21 mouse cellular contexts compared by ENCODE assay signal in the genomic region with DNA sequence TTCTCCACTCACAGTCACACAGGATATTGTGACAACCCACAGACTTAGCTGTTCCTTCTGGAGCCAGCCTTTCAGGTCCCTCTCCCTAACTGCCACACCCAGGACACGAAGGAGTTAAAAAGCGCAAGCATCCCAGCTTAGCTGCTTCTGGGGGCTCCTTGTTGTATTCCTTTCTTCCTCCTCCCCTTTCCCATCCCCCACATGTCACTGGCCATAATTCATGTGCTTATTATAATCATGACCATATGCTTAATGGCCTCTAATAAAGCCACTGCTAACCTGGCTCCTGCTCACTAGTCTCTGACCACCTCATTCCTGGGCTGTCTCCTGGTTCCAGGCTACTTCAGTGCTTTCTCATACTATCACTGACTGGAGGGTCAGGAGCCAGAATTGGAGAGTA.
"Had no signal": no experiment of that assay in that cellular context is flagged by ENCODE, and none has a peak within 500 bp of the region (broad histone marks: within the 10 kb centered on the region; RNA-seq: fewer than 3 reads in every experiment).

No protein-coding gene starts in this region.

- ATAC-seq: liver, embryonic 12.5 days had no signal

- H3K9me3 ChIP-seq: limb, embryonic 13.5 days; liver, embryonic 12.5 days; liver, embryonic 15.5 days; lung, embryonic 15.5 days; megakaryocyte, embryonic 14.5 days had no signal

- DNase-seq: kidney, adult 9 months; kidney, postnatal 14 days; kidney, postnatal 4 days; liver; lung, adult 18-20 months; lung, postnatal 10 days; lung, postnatal 36 days; midbrain, embryonic 14.5 days; right cerebral cortex, adult 18-20 months; right cerebral cortex, postnatal 14 days; right cerebral cortex, postnatal 4 days; thymus, adult 2 months; thymus, postnatal 14 days; thymus, postnatal 4 days had no signal

- H3K27ac ChIP-seq: limb, embryonic 13.5 days; liver, embryonic 12.5 days; liver, embryonic 15.5 days; lung, embryonic 15.5 days; stomach, postnatal 0 days had no signal

- H3K36me3 ChIP-seq: limb, embryonic 13.5 days; liver, embryonic 12.5 days; liver, embryonic 15.5 days; lung, embryonic 15.5 days had no signal

- H3K9ac ChIP-seq: limb, embryonic 13.5 days; liver, embryonic 12.5 days; liver, embryonic 15.5 days; lung, embryonic 15.5 days had no signal

- H3K4me2 ChIP-seq: limb, embryonic 13.5 days; liver, embryonic 12.5 days; liver, embryonic 15.5 days; lung, embryonic 15.5 days; midbrain, embryonic 11.5 days had no signal

- H3K4me1 ChIP-seq: liver, embryonic 12.5 days; liver, embryonic 15.5 days; megakaryocyte, embryonic 14.5 days had no signal

- H3K4me3 ChIP-seq: limb, embryonic 13.5 days; liver, embryonic 12.5 days; liver, embryonic 15.5 days; lung, embryonic 15.5 days; megakaryocyte, embryonic 14.5 days had no signal
